Mouse (Mus musculus) heart, embryonic 10.5 days (tissue): ENCODE measurements around the gene Slc39a11. TPM values are rescaled to one million over a fixed set of nuclear protein-coding genes. Genes with fewer than 3 reads are reported as not detected.
A peak's percentile ranks its signal among the peaks of the same experiment; 100 is the strongest.

Experiments used
- DNase-seq: peaks from one replicate; pipeline ENCODE4 v3.0.0-alpha.2; 2017; ENCODE audit warnings: low spot score
- H3K27ac ChIP-seq: fragments of 300-500 bp; sonication (generic); 2 replicates; pipeline ENCODE4 v1.5.1; 2016; ENCODE audit warnings: mild to moderate bottlenecking
- H3K27me3 ChIP-seq: fragments of 300-500 bp; sonication (generic); 2 replicates; pipeline ENCODE4 v1.6.1; 2016; ENCODE audit warnings: mild to moderate bottlenecking; ENCODE audit not compliant: poor library complexity, insufficient read depth, severe bottlenecking
- H3K36me3 ChIP-seq: fragments of 300-500 bp; sonication (generic); 2 replicates; pipeline ENCODE4 v1.6.1; 2016; ENCODE audit warnings: mild to moderate bottlenecking, moderate library complexity
- H3K4me1 ChIP-seq: fragments of 300-500 bp; sonication (generic); 2 replicates; pipeline ENCODE4 v1.6.1; 2016; ENCODE audit warnings: mild to moderate bottlenecking
- H3K4me3 ChIP-seq: fragments of 300-500 bp; sonication (generic); 2 replicates; pipeline ENCODE4 v1.5.1; 2016; ENCODE audit warnings: mild to moderate bottlenecking, moderate library complexity
- H3K9me3 ChIP-seq: fragments of 300-500 bp; sonication (generic); 2 replicates; pipeline ENCODE4 v1.6.1; 2016; ENCODE audit warnings: mild to moderate bottlenecking, moderate library complexity
- WGBS: fragments of 180-500 bp; shearing (Covaris S2); methylation state at CpG from one replicate; pipeline ENCODE4 v1.1.7; 2016; 5-methylcytosine and 5-hydroxymethylcytosine counted together
- polyA plus RNA-seq: library from polyadenylated mRNA; unstranded; fragments of >200 nt; fragmentation: Nextera tagmentation; extraction: Ambion mirVana; gene quantifications from 2 replicates; pipeline ENCODE4 v1.2.1, GENCODE M21; 2016

Slc39a11 gene
- polyA plus RNA-seq, 1 experiment from 2014 or later: 23.0 TPM

DNA sequence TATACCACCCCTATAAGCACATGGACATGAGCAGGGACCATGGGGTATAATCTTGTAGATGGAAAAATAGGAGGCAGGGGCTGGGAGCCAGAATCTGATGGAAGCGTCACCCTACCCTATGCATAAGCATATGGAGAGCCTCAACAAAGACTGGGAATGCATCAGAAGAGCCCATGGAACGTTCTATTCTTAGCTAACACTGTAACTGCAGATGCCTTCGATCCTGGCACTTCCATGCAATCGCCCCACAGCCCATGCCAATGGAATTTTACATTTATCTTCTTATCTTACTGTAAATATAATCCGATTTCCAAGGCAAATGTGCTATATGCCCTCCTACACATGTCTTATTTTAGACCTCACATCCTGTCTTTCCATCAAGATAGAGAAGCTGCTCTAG is 314.2 kb downstream of the Slc39a11 start:
- Histone ChIP-seq H3K27me3 (0 out of 2 replicates have a peak, but pooled peaks cover 5% of the 10 kb centered on the region), H3K4me3 (no peak overlapping the region), H3K36me3 (no peaks in the 10 kb centered on the region), H3K4me1 (peaks cover 24% of the 10 kb centered on the region), H3K27ac (no peak overlapping the region), H3K9me3 (no peaks in the 10 kb centered on the region)
- 85% methylated on average over 5 of the region's 5 CpGs for WGBS
- no peak for DNase-seq

DNA sequence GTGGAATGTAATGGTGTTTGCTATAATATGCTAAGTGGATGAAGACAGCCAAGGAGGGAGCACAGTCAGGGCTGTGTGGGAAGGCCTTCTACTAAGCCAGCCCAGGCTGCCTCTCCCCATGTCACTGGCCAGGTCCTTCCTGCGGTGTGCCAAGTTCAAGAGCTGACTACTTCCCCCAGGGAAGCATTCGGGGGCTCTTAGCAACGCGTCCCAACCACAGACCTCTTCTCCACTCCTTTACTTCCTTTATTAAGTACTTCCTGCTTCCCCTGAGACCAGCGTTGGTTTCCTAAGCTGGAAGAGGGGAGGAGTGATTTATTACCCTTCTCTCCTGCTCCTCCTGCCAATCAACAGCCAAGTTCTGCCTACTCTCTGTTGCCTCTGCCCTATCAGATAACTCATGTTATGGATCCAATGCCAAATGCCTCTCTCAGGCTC is 315.4 kb downstream of the Slc39a11 start:
- Histone ChIP-seq H3K27ac (0 out of 2 replicates have a peak overlapping the region, but pooled peaks have one; percentile 3), H3K36me3 (no peaks in the 10 kb centered on the region), H3K4me3 (no peak overlapping the region), H3K27me3 (0 out of 2 replicates have a peak, but pooled peaks cover 5% of the 10 kb centered on the region), H3K9me3 (no peaks in the 10 kb centered on the region), H3K4me1 (peaks cover 29% of the 10 kb centered on the region)
- DNase-seq: no peak
- 62% methylated on average over 5 of the region's 5 CpGs for WGBS

- H3K4me3 ChIP-seq: no peak overlapping the region
- no peaks in the 10 kb centered on the region for H3K36me3 ChIP-seq
- WGBS: 75% methylated on average over 9 of the region's 9 CpGs
- 0 out of 2 replicates have a peak, but pooled peaks cover 5% of the 10 kb centered on the region for H3K27me3 ChIP-seq
- peaks cover 25% of the 10 kb centered on the region for H3K4me1 ChIP-seq
- no peak overlapping the region for H3K27ac ChIP-seq
- no peak for DNase-seq
- no peaks in the 10 kb centered on the region for H3K9me3 ChIP-seq
Measured at GRCm38 (mm10) chr11:113333535-113333934, 316.3 kb downstream of the Slc39a11 start.

- no peak for DNase-seq
- peaks cover 3% of the 10 kb centered on the region; the same call in 1 of the 2 replicates for H3K27me3 ChIP-seq
- H3K36me3 ChIP-seq: no peaks in the 10 kb centered on the region
- WGBS: 70% methylated on average over 13 of the region's 13 CpGs
- no peaks in the 10 kb centered on the region for H3K9me3 ChIP-seq
- no peak overlapping the region for H3K4me3 ChIP-seq
- H3K4me1 ChIP-seq: peaks cover 29% of the 10 kb centered on the region
- H3K27ac ChIP-seq: 0 out of 2 replicates have a peak overlapping the region, but pooled peaks have one; percentile 13
Measured at GRCm38 (mm10) chr11:113330061-113330591, 319.8 kb downstream of the Slc39a11 start.

- Histone ChIP-seq H3K27ac (no peak overlapping the region), H3K9me3 (no peaks in the 10 kb centered on the region), H3K27me3 (peaks cover 3% of the 10 kb centered on the region; the same call in 1 of the 2 replicates), H3K4me1 (peaks cover 19% of the 10 kb centered on the region), H3K36me3 (no peaks in the 10 kb centered on the region), H3K4me3 (no peak overlapping the region)
- 71% methylated on average over 3 of the region's 3 CpGs for WGBS
- no peak for DNase-seq
Measured at GRCm38 (mm10) chr11:113327499-113328062, 322.3 kb downstream of the Slc39a11 start.

DNA sequence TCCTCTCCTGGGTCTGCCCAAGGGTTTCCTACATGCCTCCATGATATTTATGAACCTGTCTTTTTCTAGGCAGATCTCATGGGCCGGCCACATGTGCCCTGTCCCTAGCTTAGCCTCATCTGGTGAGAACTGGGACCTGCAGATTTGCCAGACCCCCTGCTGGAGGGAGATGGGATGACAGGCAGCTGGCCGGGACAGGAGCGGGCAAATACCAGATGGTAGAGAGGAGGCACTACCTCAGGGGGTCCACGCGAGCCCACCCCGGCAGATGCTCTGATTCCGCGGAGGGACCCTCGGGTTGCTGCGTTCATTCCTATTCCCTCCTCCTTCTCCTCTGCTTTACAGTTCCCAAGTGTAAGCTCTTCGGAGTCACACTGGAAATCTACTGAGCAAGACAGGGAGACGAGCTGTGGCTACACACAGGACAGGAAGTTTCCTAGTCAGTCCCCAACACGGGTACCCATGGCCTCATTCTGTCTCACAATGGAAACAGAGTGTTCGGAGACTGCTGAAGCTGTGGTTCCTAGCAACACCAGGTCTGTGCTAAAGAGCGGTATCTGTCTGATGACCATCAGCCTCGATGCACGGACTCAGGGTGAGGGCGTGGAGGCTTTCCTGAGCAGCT is 323.4 kb downstream of the Slc39a11 start:
- H3K36me3 ChIP-seq: no peaks in the 10 kb centered on the region
- H3K27ac ChIP-seq: no peak overlapping the region
- peaks cover 16% of the 10 kb centered on the region for H3K4me1 ChIP-seq
- peak overlapping the region; percentile 47 for H3K4me3 ChIP-seq
- WGBS: 25% methylated on average over 18 of the region's 18 CpGs
- H3K27me3 ChIP-seq: peaks cover 3% of the 10 kb centered on the region; the same call in 1 of the 2 replicates
- peak; percentile 89 for DNase-seq
- H3K9me3 ChIP-seq: no peaks in the 10 kb centered on the region

DNA sequence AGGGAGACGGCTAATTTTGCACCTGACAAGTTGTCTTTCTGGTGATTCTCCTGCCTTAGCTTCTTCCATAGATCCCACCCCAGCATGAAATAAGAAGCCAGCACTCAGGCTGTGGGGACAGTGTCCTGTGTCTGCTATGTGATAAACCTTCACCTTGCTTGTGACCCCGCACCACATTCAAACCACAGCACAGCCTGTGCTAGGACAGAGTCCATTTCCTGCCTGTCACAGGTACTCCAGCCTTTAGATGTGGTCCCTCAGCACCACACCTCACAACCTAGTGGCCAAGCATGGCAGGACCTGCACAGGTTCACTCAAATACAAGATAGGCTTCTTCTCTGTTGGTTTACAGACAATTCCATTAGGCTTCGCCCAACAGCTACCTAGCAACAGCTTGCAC is 328.3 kb downstream of the Slc39a11 start:
- H3K9me3 ChIP-seq: peaks cover 2% of the 10 kb centered on the region; the same call in 1 of the 2 replicates
- 89% methylated on average over 3 of the region's 3 CpGs for WGBS
- DNase-seq: no peak

DNA sequence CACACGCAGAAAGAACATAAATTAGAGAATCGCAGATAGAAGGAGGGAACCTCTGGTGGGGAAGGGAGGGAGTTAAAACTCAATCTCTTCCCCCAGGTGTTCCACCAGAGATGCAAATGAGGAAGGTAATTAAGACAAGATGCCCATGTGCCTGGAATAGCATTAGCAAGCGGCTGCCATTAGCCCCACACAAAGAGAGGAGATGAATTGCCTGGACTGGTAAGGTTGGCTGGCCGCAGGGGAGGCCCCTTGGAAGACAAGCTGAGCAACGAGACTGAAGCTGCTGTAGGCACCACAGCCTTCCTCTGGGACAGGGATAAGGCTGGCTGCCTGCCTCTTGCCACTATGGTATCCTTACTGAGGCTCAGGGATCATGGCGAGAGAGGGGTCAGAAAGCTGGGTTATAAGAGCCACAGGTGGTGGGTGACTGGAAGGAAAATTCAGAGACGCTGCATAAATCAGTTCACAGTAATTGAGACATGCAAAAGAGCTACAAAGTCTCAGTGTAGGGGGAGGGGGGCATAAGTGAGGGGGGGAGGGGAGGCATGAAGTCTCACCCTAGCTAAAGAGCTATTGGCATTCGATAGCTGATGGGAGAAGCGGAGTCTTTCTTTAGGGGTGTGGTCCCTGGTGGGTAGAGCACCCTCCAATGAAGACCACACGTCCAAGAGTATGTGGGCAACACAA is 340.5 kb downstream of the Slc39a11 start:
- WGBS: 70% methylated on average over 10 of the region's 10 CpGs
- H3K27me3 ChIP-seq: no peaks in the 10 kb centered on the region
- peaks cover 4% of the 10 kb centered on the region for H3K36me3 ChIP-seq
- no peaks in the 10 kb centered on the region for H3K4me1 ChIP-seq
- H3K4me3 ChIP-seq: no peak overlapping the region
- DNase-seq: no peak
- no peaks in the 10 kb centered on the region for H3K9me3 ChIP-seq
- H3K27ac ChIP-seq: no peak overlapping the region

More for the DNA sequence above, 328.3 kb downstream of the Slc39a11 start:
- Histone ChIP-seq H3K4me3 (no peak overlapping the region), H3K4me1 (peaks cover 3% of the 10 kb centered on the region; the same call in 1 of the 2 replicates), H3K27ac (no peak overlapping the region), H3K36me3 (peaks cover 2% of the 10 kb centered on the region; the same call in 1 of the 2 replicates), H3K27me3 (peaks cover 3% of the 10 kb centered on the region; the same call in 1 of the 2 replicates)

GRCm38 (mm10) chr11:113308256-113308941 is 341.5 kb downstream of the Slc39a11 start:
- peaks cover 6% of the 10 kb centered on the region for H3K36me3 ChIP-seq
- no peaks in the 10 kb centered on the region for H3K27me3 ChIP-seq
- 72% methylated on average over 4 of the region's 4 CpGs for WGBS
- DNase-seq: no peak
- H3K27ac ChIP-seq: no peak overlapping the region
- no peaks in the 10 kb centered on the region for H3K9me3 ChIP-seq
- no peak overlapping the region for H3K4me3 ChIP-seq
- H3K4me1 ChIP-seq: no peaks in the 10 kb centered on the region

DNA sequence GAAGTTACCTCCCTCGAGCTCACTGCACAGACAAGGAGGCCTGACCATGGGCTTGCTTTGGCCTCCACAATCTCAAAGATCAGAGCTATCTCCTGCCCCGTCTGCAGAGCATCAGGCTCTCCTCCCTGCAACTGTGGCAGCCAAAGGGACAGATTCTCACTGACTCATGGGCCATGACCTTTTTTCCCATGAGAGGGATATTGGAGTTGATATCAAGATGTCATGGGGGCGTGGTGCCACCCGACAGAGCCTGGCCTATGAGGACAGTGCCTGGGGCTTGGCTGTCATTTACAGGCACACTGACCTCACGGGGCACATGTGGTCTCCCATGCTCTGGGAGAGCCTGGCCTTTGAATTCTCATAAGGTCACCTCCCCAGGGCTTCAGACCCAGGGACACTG is 346.7 kb downstream of the Slc39a11 start:
- H3K9me3 ChIP-seq: no peaks in the 10 kb centered on the region
- H3K36me3 ChIP-seq: peaks cover 6% of the 10 kb centered on the region
- WGBS: 70% methylated on average over 5 of the region's 5 CpGs
- no peaks in the 10 kb centered on the region for H3K27me3 ChIP-seq
- no peak overlapping the region for H3K4me3 ChIP-seq
- no peak for DNase-seq
- H3K4me1 ChIP-seq: 0 out of 2 replicates have a peak, but pooled peaks cover 2% of the 10 kb centered on the region
- no peak overlapping the region for H3K27ac ChIP-seq

GRCm38 (mm10) chr11:113299492-113299891 is 350.4 kb downstream of the Slc39a11 start:
- Histone ChIP-seq H3K27me3 (peaks cover 10% of the 10 kb centered on the region; the same call in 1 of the 2 replicates), H3K4me1 (peaks cover 10% of the 10 kb centered on the region; the same call in 1 of the 2 replicates), H3K27ac (no peak overlapping the region), H3K9me3 (no peaks in the 10 kb centered on the region), H3K36me3 (peaks cover 3% of the 10 kb centered on the region; the same call in 1 of the 2 replicates), H3K4me3 (no peak overlapping the region)
- no peak for DNase-seq
- WGBS: 82% methylated on average over 10 of the region's 10 CpGs

DNA sequence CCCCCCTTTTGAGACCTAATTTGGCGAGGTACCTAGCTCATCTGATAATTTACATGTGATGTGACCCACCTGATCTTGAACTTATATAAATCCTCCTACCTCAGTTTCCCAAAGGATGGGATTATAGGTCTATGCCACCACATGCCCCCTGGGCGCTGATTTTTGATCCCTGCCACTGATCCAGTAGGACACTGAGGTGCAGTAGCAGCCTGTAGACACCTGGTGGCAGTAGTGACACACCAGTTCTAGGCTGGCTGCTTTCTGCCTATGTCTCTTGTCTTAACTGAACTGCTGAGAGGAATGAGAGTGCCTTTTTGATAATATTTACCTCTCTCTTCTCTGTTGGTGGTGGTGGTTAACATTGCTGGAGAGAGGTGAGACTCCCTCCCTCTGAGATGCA is 352.1 kb downstream of the Slc39a11 start:
- Histone ChIP-seq H3K4me3 (no peak overlapping the region), H3K36me3 (no peaks in the 10 kb centered on the region), H3K4me1 (peaks cover 16% of the 10 kb centered on the region; the same call in 1 of the 2 replicates), H3K27ac (no peak overlapping the region), H3K9me3 (no peaks in the 10 kb centered on the region), H3K27me3 (peaks cover 15% of the 10 kb centered on the region)
- DNase-seq: no peak
- 16% methylated on average over 2 of the region's 2 CpGs for WGBS
